In genomic region chr4:130726118-130726517, GRCm38 (mm10) we compare ENCODE assay signal across 14 mouse cellular contexts.
DNase-seq lines count a peak whose midpoint lies in the region; ATAC-seq and TF ChIP-seq lines count a peak whose summit lies in the region.
"Had no signal": no experiment of that assay in that cellular context is flagged by ENCODE, and none has a peak within 500 bp of the region (broad histone marks: within the 10 kb centered on the region; RNA-seq: fewer than 3 reads in every experiment).

No protein-coding gene starts in this region.

- DNase-seq in cerebellum, postnatal 36 days = peak; percentile 31 to 33
- DNase-seq in cerebellum, adult 11 months = no peak
- DNase-seq in lung, adult 18-20 months = peak; percentile 22 to 57
- no peak for DNase-seq in lung, postnatal 4 days
- DNase-seq in hindbrain, postnatal 0 days (ENCODE audit: low spot score) = peak; percentile 22
- peak; percentile 38 for DNase-seq in retina, embryonic 14.5 days (ENCODE audit: low spot score)
- DNase-seq in right cerebral cortex, postnatal 25 days = no peak
- DNase-seq: embryo, embryonic 11 days; heart, adult 18-20 months; heart, postnatal 36 days; kidney, adult 2 months; thymus, adult 2 months had no signal

- no peak overlapping the region for H3K4me2 ChIP-seq in hindbrain, postnatal 0 days (ENCODE audit: low read depth, low read length)

- H3K4me1 ChIP-seq in hindbrain, postnatal 0 days (ENCODE audit: insufficient read depth, low read length) = peaks cover 15% of the 10 kb centered on the region; the same call in 1 of the 2 replicates

- H3K4me3 ChIP-seq in hindbrain, postnatal 0 days (ENCODE audit: low read length) = no peak overlapping the region
- H3K4me3 ChIP-seq: left cerebral cortex, adult 2 months had no signal

- no peaks in the 10 kb centered on the region for H3K36me3 ChIP-seq in hindbrain, postnatal 0 days (ENCODE audit: insufficient read depth, low read length)

- no peaks in the 10 kb centered on the region for H3K9me3 ChIP-seq in hindbrain, postnatal 0 days (ENCODE audit: low read length)
- H3K9me3 ChIP-seq: G1E had no signal

- ATAC-seq in hindbrain, postnatal 0 days = no peak

- 14% methylated on average over 3 of the region's 3 CpGs for WGBS in hindbrain, postnatal 0 days

- no peak overlapping the region for H3K27ac ChIP-seq in hindbrain, postnatal 0 days
- H3K27ac ChIP-seq: left cerebral cortex, adult 2 months had no signal

- H3K27me3 ChIP-seq in hindbrain, postnatal 0 days (ENCODE audit: insufficient read depth, low read length) = no peaks in the 10 kb centered on the region

- TF ChIP-seq CTCF in hindbrain, postnatal 0 days (IDR thresholded peaks at IDR 0.05; ENCODE audit: low read depth) = no peak

- no peak overlapping the region for H3K9ac ChIP-seq in hindbrain, postnatal 0 days (replicated peaks; ENCODE audit: low read length)

Comparison
In these comparisons a context has a peak if more than half of its experiments do, and no peak if none do; other contexts are left out.
1. DNase-seq: peak in cerebellum, postnatal 36 days (2 of 2), lung, adult 18-20 months (2 of 2), hindbrain, postnatal 0 days (single experiment) and retina, embryonic 14.5 days (single experiment); none in cerebellum, adult 11 months (single experiment), lung, postnatal 4 days (0 of 2) and right cerebral cortex, postnatal 25 days (single experiment).